Mouse (Mus musculus) urinary bladder, postnatal 0 days (tissue): ENCODE results near the gene Olfr399. TPM values are rescaled to one million over a fixed set of nuclear protein-coding genes. Genes with fewer than 3 reads are reported as not detected.

Experiments
- polyA plus RNA-seq: library from polyadenylated mRNA; unstranded; fragments of >200 nt; fragmentation: Nextera tagmentation; extraction: Ambion mirVana; gene quantifications from 2 replicates; pipeline ENCODE4 v1.2.1, GENCODE M21; 2015

The Olfr399 gene
- polyA plus RNA-seq: not detected in 2 replicates

GRCm38 (mm10) chr11:74056451-74056850 lies at the start of gene Olfr399, which contains the start of gene Olfr139:
TSS of gene Olfr399 (minus strand) at chr11:74056615.
TSS of gene Olfr139 (minus strand) at chr11:74056551.

GRCm38 (mm10) chr11:74069655-74070054 lies 13.2 kb upstream of the Olfr399 start, which contains the start of gene Zfp616:
TSS of gene Zfp616 (plus strand) at chr11:74069955.

Other genes starting within 250 kb of the Olfr399 start
- not detected in 2 replicates for gene Olfr392, start 239.6 kb downstream of the Olfr399 start, polyA plus RNA-seq
- gene Olfr393, start 205.2 kb downstream of the Olfr399 start, polyA plus RNA-seq: not detected in 2 replicates
- not detected in 2 replicates for gene Olfr394, start 165.8 kb downstream of the Olfr399 start, polyA plus RNA-seq
- gene Olfr395, start 147.3 kb downstream of the Olfr399 start, polyA plus RNA-seq: not detected in 2 replicates
- gene Olfr23, start 119.9 kb downstream of the Olfr399 start, polyA plus RNA-seq: not detected in 2 replicates
- gene Olfr397, start 95.8 kb downstream of the Olfr399 start, polyA plus RNA-seq: not detected in 2 replicates
- gene Olfr398, start 66.2 kb downstream of the Olfr399 start, polyA plus RNA-seq: not detected in 2 replicates
- gene Olfr139, start 64 bp downstream of the Olfr399 start, polyA plus RNA-seq: not detected in 2 replicates
- gene Zfp616, start 13.3 kb upstream of the Olfr399 start, polyA plus RNA-seq: not detected in 2 replicates
- gene Olfr401, start 57.1 kb upstream of the Olfr399 start, polyA plus RNA-seq: not detected in 2 replicates
- not detected in 2 replicates for gene Olfr402, start 96.9 kb upstream of the Olfr399 start, polyA plus RNA-seq
- not detected in 2 replicates for gene Olfr403, start 129.6 kb upstream of the Olfr399 start, polyA plus RNA-seq
- not detected in 2 replicates for gene Olfr43, start 154.8 kb upstream of the Olfr399 start, polyA plus RNA-seq
- gene Olfr406, start 203.2 kb upstream of the Olfr399 start, polyA plus RNA-seq: not detected in 2 replicates
- gene Olfr59, start 227.1 kb upstream of the Olfr399 start, polyA plus RNA-seq: not detected in 2 replicates